Mouse (Mus musculus): ENCODE measurements around the gene Zfp773.
"Not testable (repeated sequence)": the region's sequence is repeated elsewhere in the genome, so short reads cannot be mapped to it uniquely, and the experiment has no call there.

Gene Zfp773

DNA sequence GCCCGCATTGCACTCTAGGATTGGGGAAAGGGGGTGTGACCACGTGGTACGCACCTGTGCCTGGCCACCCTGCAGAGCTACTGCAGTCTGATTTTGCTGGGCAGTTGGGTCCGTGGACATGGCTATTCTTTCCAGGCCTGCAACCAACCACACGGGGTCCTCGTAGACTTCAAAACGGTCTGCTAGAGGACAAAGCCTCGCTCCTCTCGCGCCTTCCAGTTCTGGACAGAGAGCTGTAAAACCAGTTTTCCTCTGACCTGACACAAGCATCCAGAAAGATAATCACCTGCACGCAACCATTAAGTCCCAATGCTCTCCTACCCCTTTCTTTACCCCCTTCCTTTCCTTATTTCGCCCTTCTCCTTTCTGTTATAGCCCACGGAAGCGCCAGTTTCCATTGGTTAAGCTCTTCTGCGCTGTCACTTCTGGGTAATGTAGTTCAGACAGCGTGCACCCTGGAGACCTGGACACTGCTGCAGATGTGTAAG lies at the start of gene Zfp773:
Gene Zfp773, minus strand, starts transcription at position 377 of the 488 bp plus-strand sequence.
- DNase-seq: peak; percentile 41

GRCm38 (mm10) chr7:7185897-7186296 lies 49.3 kb upstream of the Zfp773 start:
- DNase-seq: no peak

- DNase-seq: peak; percentile 27
These were observed 34.9 kb upstream of the Zfp773 start, which contains the start of gene Zfp418 for GRCm38 (mm10) chr7:7171227-7172147. Gene Zfp418 (plus strand): TSS chr7:7171330.

DNA sequence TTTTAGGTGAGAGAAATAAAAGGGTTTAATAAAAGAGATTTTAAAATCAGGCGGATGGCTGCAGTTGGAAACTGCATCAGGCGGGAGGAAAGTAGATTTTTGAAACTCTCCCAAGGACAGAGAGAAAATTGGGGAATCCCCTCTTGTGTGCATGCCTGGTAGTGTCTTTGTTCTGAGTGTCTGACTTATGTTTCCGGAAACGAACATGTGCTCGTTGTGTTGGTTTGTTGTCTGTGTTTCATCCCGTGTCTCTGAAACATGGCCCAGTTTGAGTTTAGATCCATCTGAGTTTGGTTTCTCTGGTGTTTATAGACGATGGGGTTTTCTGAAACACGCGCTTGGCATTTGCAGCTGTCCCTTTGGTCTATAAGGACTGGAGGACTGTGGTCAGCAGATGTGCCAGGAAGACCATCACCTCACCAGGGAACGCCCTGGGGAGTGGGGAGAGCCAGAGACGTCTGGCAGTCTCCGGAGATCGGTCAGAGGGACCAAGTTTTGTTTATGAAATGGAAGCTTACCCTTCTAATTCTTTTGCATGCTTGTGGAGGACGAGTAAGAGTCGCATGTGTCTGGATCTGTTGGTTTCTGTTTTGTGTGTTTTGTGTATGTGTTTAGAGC lies 9.5 kb upstream of the Zfp773 start:
- DNase-seq: no peak

- DNase-seq: no peak
These were observed 7.7 kb upstream of the Zfp773 start for GRCm38 (mm10) chr7:7144215-7144614.

GRCm38 (mm10) chr7:7132751-7133150 lies 3.8 kb downstream of the Zfp773 start:
- DNase-seq: no peak

- DNase-seq: not testable (repeated sequence)
These were observed 5.9 kb downstream of the Zfp773 start for GRCm38 (mm10) chr7:7130491-7131124.

DNA sequence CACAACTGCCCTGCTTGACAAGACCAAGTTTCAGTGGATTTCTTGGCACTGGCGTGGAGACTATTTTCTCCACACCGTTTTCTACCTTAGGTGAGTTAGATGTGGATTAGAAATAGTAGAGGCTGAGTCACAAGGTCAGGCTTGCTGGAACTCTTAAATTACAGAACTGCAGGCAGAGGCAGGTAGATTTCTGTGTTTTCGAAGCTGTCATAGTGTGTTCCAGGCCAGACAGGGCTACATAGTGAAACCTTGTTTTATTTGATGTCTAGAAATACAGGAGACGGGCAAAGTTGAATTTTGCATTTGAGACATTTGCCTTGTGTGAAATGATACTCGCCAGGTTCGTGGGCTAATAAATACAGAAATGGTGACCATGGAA lies 15.0 kb downstream of the Zfp773 start:
- no peak for DNase-seq

DNA sequence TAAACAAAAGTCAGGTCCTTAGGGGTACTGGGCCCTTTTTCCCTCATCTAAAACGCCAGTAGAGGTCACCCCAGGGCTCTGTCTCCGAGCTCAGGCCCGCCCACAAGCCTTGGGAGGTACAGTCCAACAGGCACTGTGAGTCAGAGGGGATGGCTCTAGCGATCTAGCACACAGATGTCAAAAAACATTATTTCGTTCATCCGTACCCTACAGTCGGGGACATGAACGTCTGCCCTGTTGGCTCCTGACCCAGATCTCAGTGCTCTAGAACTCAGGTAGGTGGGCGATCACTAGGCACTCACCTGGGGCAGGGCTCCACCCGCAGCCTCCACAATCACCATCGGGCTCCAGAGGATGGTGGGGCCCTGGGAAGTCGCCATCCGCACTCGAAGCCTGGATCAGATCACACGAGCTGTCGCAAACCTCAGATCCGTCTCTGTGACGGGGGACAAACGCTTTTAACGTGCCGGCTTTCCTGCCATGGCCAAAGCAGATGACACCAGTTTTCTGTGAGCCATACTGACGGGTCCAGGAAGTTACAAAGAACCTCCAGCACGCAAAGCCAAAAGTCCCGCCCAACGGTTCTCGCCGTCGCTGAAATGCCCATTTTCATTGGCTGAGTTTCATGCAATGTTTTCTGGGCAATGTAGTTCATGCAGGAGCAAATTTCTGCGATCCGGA lies 15.5 kb downstream of the Zfp773 start, which contains the start of gene Zfp954:
Gene Zfp954, minus strand, starts transcription at position 568 of the 681 bp plus-strand sequence.
- DNase-seq: peak; percentile 79

DNA sequence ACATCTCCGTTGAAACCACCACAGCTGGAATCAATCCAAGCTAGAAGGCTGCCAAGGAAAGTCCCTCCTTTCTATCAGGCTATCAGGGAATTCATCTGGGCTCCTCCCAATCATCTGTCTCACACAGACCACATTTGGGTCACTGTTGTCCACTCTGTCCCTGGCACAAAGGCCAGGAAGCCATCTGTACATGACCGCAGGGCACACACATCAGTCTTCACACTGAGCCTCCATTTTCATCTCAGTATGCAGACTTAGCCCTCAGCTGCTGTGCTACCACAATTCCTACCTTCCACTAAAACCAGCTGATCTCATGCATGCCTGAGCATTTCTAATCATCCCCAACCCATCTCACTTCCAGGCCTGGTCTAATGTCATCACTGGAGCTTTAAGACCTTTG lies 18.1 kb downstream of the Zfp773 start:
- no peak for DNase-seq

- no peak for DNase-seq
These were observed 28.1 kb downstream of the Zfp773 start for GRCm38 (mm10) chr7:7108501-7108900.
